Mouse (Mus musculus) kidney, postnatal 0 days (tissue): ENCODE measurements around the gene Atp2a2. TPM values are rescaled to one million over a fixed set of nuclear protein-coding genes. Genes with fewer than 3 reads are reported as not detected.

ENCODE experiments used
- ATAC-seq: fragments of 200-750 bp; cut with Nextera tagmentation; replicated peaks from 2 replicates; pipeline ENCODE4 v1.8.0; 2017; ENCODE audit warnings: low read depth, moderate number of reproducible peaks, moderate TSS enrichment, moderate library complexity; ENCODE audit not compliant: low FRiP score
- DNase-seq: peaks from one replicate; pipeline ENCODE4 v3.0.0-alpha.2; 2016; ENCODE audit warnings: low spot score
- H3K27ac ChIP-seq: fragments of 300-500 bp; sonication (generic); 2 replicates; pipeline ENCODE4 v1.5.1; 2014; ENCODE audit warnings: mild to moderate bottlenecking
- H3K27me3 ChIP-seq: fragments of 300-500 bp; sonication (generic); 2 replicates; pipeline ENCODE4 v1.6.1; 2014; ENCODE audit warnings: low read length, mixed read lengths; ENCODE audit not compliant: insufficient read depth
- H3K36me3 ChIP-seq: fragments of 300-500 bp; sonication (generic); 2 replicates; pipeline ENCODE4 v1.6.1; 2014; ENCODE audit warnings: low read length, mixed read lengths; ENCODE audit not compliant: insufficient read depth
- H3K4me1 ChIP-seq: fragments of 300-500 bp; sonication (generic); replicated peaks from 2 replicates; pipeline ENCODE4 v1.6.1; 2014; ENCODE audit warnings: antibody characterized with exemption, low read length, mixed read lengths; ENCODE audit not compliant: insufficient read depth
- H3K4me2 ChIP-seq: fragments of 300-500 bp; sonication (generic); 2 replicates; pipeline ENCODE4 v1.6.1; 2014; ENCODE audit warnings: mild to moderate bottlenecking, low read length, moderate library complexity, mixed read lengths
- H3K4me3 ChIP-seq: fragments of 300-500 bp; sonication (generic); replicated peaks from 2 replicates; pipeline ENCODE4 v1.5.1; 2014; ENCODE audit warnings: low read depth, low read length
- H3K9ac ChIP-seq: fragments of 300-500 bp; sonication (generic); 2 replicates; pipeline ENCODE4 v1.6.1; 2014; ENCODE audit warnings: low read depth, low read length
- H3K9me3 ChIP-seq: fragments of 300-500 bp; sonication (generic); replicated peaks from 2 replicates; pipeline ENCODE4 v1.6.1; 2016; ENCODE audit warnings: low read length, inconsistent platforms, mixed read lengths
- CTCF ChIP-seq: IDR thresholded peaks from 2 replicates; pipeline ENCODE4 v1.5.1; 2016; ENCODE audit warnings: antibody characterized with exemption, low read depth, mild to moderate bottlenecking, moderate library complexity
- WGBS: fragments of 180-500 bp; shearing (Covaris S2); extraction: QIAGEN DNeasy Blood & Tissue Kit; methylation state at CpG from one replicate; pipeline ENCODE4 v1.1.7; 2014; 5-methylcytosine and 5-hydroxymethylcytosine counted together
- polyA plus RNA-seq: library from polyadenylated mRNA; unstranded; fragments of >200 nt; fragmentation: Nextera tagmentation; extraction: Ambion mirVana; gene quantifications from 2 replicates; pipeline ENCODE4 v1.2.1, GENCODE M21; 2015

Gene Atp2a2
- polyA plus RNA-seq, 1 experiment from 2014 or later, result 38.5 TPM

- peak overlapping the region; percentile 100 for H3K27ac ChIP-seq
- peak overlapping the region; percentile 97 for H3K4me3 ChIP-seq
- H3K4me1 ChIP-seq, result 0 out of 2 replicates have a peak, but pooled peaks cover 9% of the 10 kb centered on the region
- ATAC-seq, result no peak
- no peaks in the 10 kb centered on the region for H3K36me3 ChIP-seq
- H3K9me3 ChIP-seq, result no peaks in the 10 kb centered on the region
- no peaks in the 10 kb centered on the region for H3K27me3 ChIP-seq
- peak overlapping the region; percentile 99 for H3K9ac ChIP-seq
- DNase-seq, result no peak
- WGBS, result 47% methylated on average over 15 of the region's 15 CpGs
- H3K4me2 ChIP-seq, result peak overlapping the region; percentile 84
- no peak for TF ChIP-seq CTCF
These were observed 1.2 kb upstream of the Atp2a2 start for GRCm38 (mm10) chr5:122503015-122503759.

DNA sequence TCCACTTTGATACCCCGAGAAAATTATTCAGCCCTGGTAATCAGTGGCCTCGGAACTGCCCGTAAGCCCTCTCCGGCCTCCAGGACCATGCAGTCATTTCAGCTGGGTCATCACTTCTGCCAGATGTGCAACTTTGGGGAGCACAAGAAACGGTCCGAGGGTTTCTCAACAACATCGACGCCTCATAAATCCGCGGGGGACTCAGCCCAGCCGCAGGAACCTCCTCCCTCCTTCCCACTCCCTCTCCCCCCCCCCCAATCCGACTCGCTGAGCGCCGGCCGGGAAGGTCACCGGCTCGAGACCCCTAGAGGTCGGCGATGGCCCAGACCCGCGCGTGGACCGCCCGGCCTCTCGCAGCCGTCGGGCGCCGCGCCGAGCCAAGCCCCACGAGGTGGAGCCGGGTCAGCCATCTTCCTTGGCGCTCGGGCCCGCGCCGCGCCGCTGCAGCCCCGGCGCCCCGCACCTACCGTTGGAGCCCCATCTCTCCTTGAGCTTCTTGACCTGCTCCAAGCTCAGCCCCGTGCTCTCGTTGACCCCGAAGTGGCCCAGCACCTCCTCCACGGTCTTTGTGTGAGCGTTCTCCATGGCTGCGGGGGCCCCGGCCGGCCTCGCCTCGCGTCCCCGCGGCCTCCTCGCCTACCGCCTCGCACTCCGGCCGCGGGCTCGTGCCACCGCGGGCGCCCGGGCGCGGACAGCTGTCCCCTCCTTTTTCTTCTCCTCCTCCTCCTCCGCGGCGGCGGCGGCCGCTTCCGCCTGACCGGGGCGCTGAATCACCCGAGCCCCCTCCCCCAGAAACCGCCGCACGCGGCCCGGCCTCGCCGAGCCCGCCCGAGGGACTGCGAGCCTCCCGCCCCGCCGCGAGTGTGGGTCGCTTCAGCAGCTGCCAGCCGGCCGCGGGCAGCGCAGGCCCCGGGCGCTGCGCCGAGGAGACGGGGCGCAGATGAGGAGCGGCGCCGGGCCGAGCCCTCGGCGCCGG is 636 bp downstream of the Atp2a2 start:
- peak; percentile 70 for DNase-seq
- peak overlapping the region; percentile 84 for H3K4me2 ChIP-seq
- H3K9me3 ChIP-seq, result no peaks in the 10 kb centered on the region
- TF ChIP-seq CTCF, result no peak
- under 1% methylated on average over 106 of the region's 113 CpGs for WGBS
- H3K27ac ChIP-seq, result peak overlapping the region; percentile 100
- no peaks in the 10 kb centered on the region for H3K27me3 ChIP-seq
- peak overlapping the region; percentile 97 for H3K4me3 ChIP-seq
- peaks cover 13% of the 10 kb centered on the region; the same call in 1 of the 2 replicates for H3K4me1 ChIP-seq
- ATAC-seq, result peak; percentile 37
- H3K36me3 ChIP-seq, result no peaks in the 10 kb centered on the region
- H3K9ac ChIP-seq, result peak overlapping the region; percentile 99

- H3K4me2 ChIP-seq, result peak overlapping the region; percentile 84
- H3K36me3 ChIP-seq, result 0 out of 2 replicates have a peak, but pooled peaks cover 2% of the 10 kb centered on the region
- H3K4me3 ChIP-seq, result peak overlapping the region; percentile 97
- H3K27ac ChIP-seq, result no peak overlapping the region
- no peak for DNase-seq
- no peak for ATAC-seq
- peak overlapping the region; percentile 99 for H3K9ac ChIP-seq
- no peaks in the 10 kb centered on the region for H3K27me3 ChIP-seq
- 18% methylated on average over 5 of the region's 5 CpGs for WGBS
- TF ChIP-seq CTCF, result no peak
- H3K9me3 ChIP-seq, result no peaks in the 10 kb centered on the region
- peaks cover 13% of the 10 kb centered on the region; the same call in 1 of the 2 replicates for H3K4me1 ChIP-seq
These were observed 1.5 kb downstream of the Atp2a2 start for GRCm38 (mm10) chr5:122500563-122500962.

GRCm38 (mm10) chr5:122500141-122500540 is 1.9 kb downstream of the Atp2a2 start:
- H3K4me3 ChIP-seq, result peak overlapping the region; percentile 97
- H3K4me1 ChIP-seq, result peaks cover 13% of the 10 kb centered on the region; the same call in 1 of the 2 replicates
- no peaks in the 10 kb centered on the region for H3K27me3 ChIP-seq
- no peak for TF ChIP-seq CTCF
- ATAC-seq, result no peak
- H3K36me3 ChIP-seq, result 0 out of 2 replicates have a peak, but pooled peaks cover 4% of the 10 kb centered on the region
- H3K9ac ChIP-seq, result 0 out of 2 replicates have a peak overlapping the region, but pooled peaks have one; percentile 20
- 20% methylated on average over 4 of the region's 4 CpGs for WGBS
- peak overlapping the region; percentile 84 for H3K4me2 ChIP-seq
- no peak for DNase-seq
- no peak overlapping the region for H3K27ac ChIP-seq
- H3K9me3 ChIP-seq, result no peaks in the 10 kb centered on the region

- H3K27ac ChIP-seq, result peak overlapping the region; percentile 39; the same call in 1 of the 2 replicates
- peak overlapping the region; percentile 42 for H3K4me2 ChIP-seq
- no peak overlapping the region for H3K9ac ChIP-seq
- no peak for TF ChIP-seq CTCF
- ATAC-seq (no peak), DNase-seq (no peak)
- H3K27me3 ChIP-seq, result no peaks in the 10 kb centered on the region
- no peaks in the 10 kb centered on the region for H3K9me3 ChIP-seq
- H3K36me3 ChIP-seq, result peaks cover 8% of the 10 kb centered on the region; the same call in 1 of the 2 replicates
- 50% methylated on average over 2 of the region's 2 CpGs for WGBS
- no peak overlapping the region for H3K4me3 ChIP-seq
- H3K4me1 ChIP-seq, result peaks cover 13% of the 10 kb centered on the region; the same call in 1 of the 2 replicates
These were observed 4.0 kb downstream of the Atp2a2 start for GRCm38 (mm10) chr5:122498046-122498445.

DNA sequence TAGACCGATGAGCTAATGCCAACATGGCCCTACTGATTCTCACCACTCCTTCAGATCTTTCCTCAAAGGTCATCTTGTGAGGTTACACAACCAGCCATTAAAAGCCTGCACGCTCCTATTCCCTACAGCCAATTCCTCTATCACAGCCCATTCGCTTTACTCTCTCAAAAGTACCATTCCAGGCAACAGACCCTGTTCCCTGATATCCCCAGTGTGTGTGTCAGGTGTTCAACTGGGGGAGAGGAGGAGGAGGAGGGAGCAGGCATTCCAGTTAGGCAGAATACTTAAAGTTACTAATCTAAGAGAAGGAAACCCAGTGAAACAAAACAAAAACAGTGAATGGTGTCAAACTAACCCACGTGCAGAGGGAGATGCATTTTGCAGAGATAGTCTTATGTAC is 5.0 kb downstream of the Atp2a2 start:
- WGBS, result 61% methylated on average over 4 of the region's 4 CpGs
- Histone ChIP-seq H3K4me2 (no peak overlapping the region), H3K36me3 (peaks cover 10% of the 10 kb centered on the region; the same call in 1 of the 2 replicates), H3K9ac (no peak overlapping the region), H3K4me3 (no peak overlapping the region), H3K27me3 (no peaks in the 10 kb centered on the region), H3K9me3 (no peaks in the 10 kb centered on the region), H3K4me1 (peaks cover 13% of the 10 kb centered on the region; the same call in 1 of the 2 replicates), H3K27ac (no peak overlapping the region)
- no peak for TF ChIP-seq CTCF
- ATAC-seq (no peak), DNase-seq (no peak)
